10 mouse cellular contexts compared by ENCODE assay signal in genomic region chr12:71919156-71919555, GRCm38 (mm10).
DNase-seq lines count a peak whose midpoint lies in the region; TF ChIP-seq lines count a peak whose summit lies in the region.
"Had no signal": no experiment of that assay in that cellular context is flagged by ENCODE, and none has a peak within 500 bp of the region (broad histone marks: within the 10 kb centered on the region; RNA-seq: fewer than 3 reads in every experiment).

No protein-coding gene starts in this region.

- no peak overlapping the region for H3K4me3 ChIP-seq in layer of hippocampus, adult 2 months
- H3K4me3 ChIP-seq: left cerebral cortex, adult 2 months had no signal

- DNase-seq in heart, adult 11 months, result peak; percentile 92
- no peak for DNase-seq in heart, adult 18-20 months
- no peak for DNase-seq in layer of hippocampus, adult 2 months (ENCODE audit: low spot score in 2 of 2)
- no peak for DNase-seq in layer of hippocampus, postnatal 36 days
- peak; percentile 72 for DNase-seq in fibroblast of lung, adult 2 months (ENCODE audit: low read depth)
- peak; percentile 18 for DNase-seq in skeletal muscle tissue, adult 2 months (ENCODE audit: low read depth, low spot score)
- no peak for DNase-seq in left cerebral cortex, adult 9 months (ENCODE audit: low spot score in 2 of 2)
- no peak for DNase-seq in urinary bladder, adult 18-20 months (ENCODE audit: low spot score in 2 of 2)
- DNase-seq: thymus, postnatal 25 days had no signal

- peak overlapping the region; percentile 43 for H3K27ac ChIP-seq in layer of hippocampus, adult 2 months
- H3K27ac ChIP-seq: left cerebral cortex, adult 2 months had no signal

- no peak for TF ChIP-seq CTCF in layer of hippocampus, adult 2 months (conservative IDR thresholded peaks at IDR 0.05)

Comparison
In these comparisons a context has a peak if more than half of its experiments do, and no peak if none do; other contexts are left out.
1. DNase-seq: peak in heart, adult 11 months (single experiment), fibroblast of lung, adult 2 months (single experiment) and skeletal muscle tissue, adult 2 months (single experiment); none in heart, adult 18-20 months (0 of 2), layer of hippocampus, adult 2 months (0 of 2), layer of hippocampus, postnatal 36 days (0 of 2), left cerebral cortex, adult 9 months (0 of 2) and urinary bladder, adult 18-20 months (0 of 2).